Mouse (Mus musculus): Measurements from ENCODE around the gene Hsd3b7. TPM values are rescaled to one million over a fixed set of nuclear protein-coding genes. Genes with fewer than 3 reads are reported as not detected.

Hsd3b7 gene
- polyA plus RNA-seq, 1 experiment from 2014 or later: 25.2 TPM

- Histone ChIP-seq H3K9me3 (replicated peaks) (no peaks in the 10 kb centered on the region), H3K27me3 (no peaks in the 10 kb centered on the region), H3K4me1 (peaks cover 14% of the 10 kb centered on the region), H3K9ac (no peak overlapping the region), H3K27ac (replicated peaks) (no peak overlapping the region), H3K4me3 (replicated peaks) (no peak overlapping the region), H3K36me3 (peaks cover 57% of the 10 kb centered on the region), H3K4me2 (replicated peaks) (no peak overlapping the region)
- no peak for ATAC-seq (ENCODE audit: insufficient number of reproducible peaks, low FRiP score, low TSS enrichment, low read depth)
- WGBS: 92% methylated on average over 17 of the region's 17 CpGs
Observed at GRCm38 (mm10) chr7:127802313-127802712, 1.9 kb downstream of the Hsd3b7 start.

GRCm38 (mm10) chr7:127808821-127809220 is 8.4 kb downstream of the Hsd3b7 start:
- Histone ChIP-seq H3K4me2 (replicated peaks) (no peak overlapping the region), H3K36me3 (peaks cover 27% of the 10 kb centered on the region), H3K9ac (no peak overlapping the region), H3K4me1 (no peaks in the 10 kb centered on the region; the same call in 1 of the 2 replicates), H3K9me3 (replicated peaks) (no peaks in the 10 kb centered on the region), H3K27me3 (no peaks in the 10 kb centered on the region), H3K4me3 (replicated peaks) (no peak overlapping the region), H3K27ac (replicated peaks) (no peak overlapping the region)
- WGBS: 75% methylated on average over 5 of the region's 5 CpGs
- no peak for ATAC-seq (ENCODE audit: insufficient number of reproducible peaks, low FRiP score, low TSS enrichment, low read depth)

- no peak overlapping the region for H3K4me3 ChIP-seq (replicated peaks)
- no peak overlapping the region for H3K27ac ChIP-seq (replicated peaks)
- H3K36me3 ChIP-seq: peaks cover 24% of the 10 kb centered on the region
- H3K4me1 ChIP-seq: no peaks in the 10 kb centered on the region; the same call in 1 of the 2 replicates
- no peaks in the 10 kb centered on the region for H3K27me3 ChIP-seq
- no peaks in the 10 kb centered on the region for H3K9me3 ChIP-seq (replicated peaks)
- no peak for ATAC-seq (ENCODE audit: insufficient number of reproducible peaks, low FRiP score, low TSS enrichment, low read depth)
- no peak overlapping the region for H3K9ac ChIP-seq
- no peak overlapping the region for H3K4me2 ChIP-seq (replicated peaks)
- 90% methylated on average over 1 of the region's 1 CpGs for WGBS
Observed at GRCm38 (mm10) chr7:127809846-127810245, 9.4 kb downstream of the Hsd3b7 start.

- 80% methylated on average over 10 of the region's 10 CpGs for WGBS
- peaks cover 24% of the 10 kb centered on the region for H3K36me3 ChIP-seq
Observed at GRCm38 (mm10) chr7:127810650-127811049, 10.2 kb downstream of the Hsd3b7 start.

GRCm38 (mm10) chr7:127811240-127811639 is 10.8 kb downstream of the Hsd3b7 start:
- no peak overlapping the region for H3K9ac ChIP-seq
- peaks cover 8% of the 10 kb centered on the region; the same call in 1 of the 2 replicates for H3K4me1 ChIP-seq
- no peak overlapping the region for H3K4me3 ChIP-seq (replicated peaks)
- WGBS: 78% methylated on average over 4 of the region's 4 CpGs
- H3K27me3 ChIP-seq: no peaks in the 10 kb centered on the region
- peaks cover 24% of the 10 kb centered on the region for H3K36me3 ChIP-seq
- no peak overlapping the region for H3K27ac ChIP-seq (replicated peaks)
- no peaks in the 10 kb centered on the region for H3K9me3 ChIP-seq (replicated peaks)
- ATAC-seq (ENCODE audit: insufficient number of reproducible peaks, low FRiP score, low TSS enrichment, low read depth): no peak
- H3K4me2 ChIP-seq (replicated peaks): no peak overlapping the region

More at GRCm38 (mm10) chr7:127810650-127811049, 10.2 kb downstream of the Hsd3b7 start:
- Histone ChIP-seq H3K27me3 (no peaks in the 10 kb centered on the region), H3K4me1 (peaks cover 2% of the 10 kb centered on the region; the same call in 1 of the 2 replicates), H3K4me3 (replicated peaks) (no peak overlapping the region), H3K9ac (no peak overlapping the region), H3K4me2 (replicated peaks) (no peak overlapping the region), H3K27ac (replicated peaks) (no peak overlapping the region), H3K9me3 (replicated peaks) (no peaks in the 10 kb centered on the region)
- no peak for ATAC-seq (ENCODE audit: insufficient number of reproducible peaks, low FRiP score, low TSS enrichment, low read depth)

- no peak for ATAC-seq (ENCODE audit: insufficient number of reproducible peaks, low FRiP score, low TSS enrichment, low read depth)
- peaks cover 11% of the 10 kb centered on the region; the same call in 1 of the 2 replicates for H3K4me1 ChIP-seq
- H3K27me3 ChIP-seq: no peaks in the 10 kb centered on the region
- no peak overlapping the region for H3K9ac ChIP-seq
- H3K9me3 ChIP-seq (replicated peaks): no peaks in the 10 kb centered on the region
- peaks cover 24% of the 10 kb centered on the region for H3K36me3 ChIP-seq
- H3K4me3 ChIP-seq (replicated peaks): no peak overlapping the region
- no peak overlapping the region for H3K4me2 ChIP-seq (replicated peaks)
- H3K27ac ChIP-seq (replicated peaks): no peak overlapping the region
- WGBS: 80% methylated on average over 3 of the region's 3 CpGs
Observed at GRCm38 (mm10) chr7:127812292-127812691, 11.9 kb downstream of the Hsd3b7 start.

GRCm38 (mm10) chr7:127813821-127814220 is 13.4 kb downstream of the Hsd3b7 start:
- 75% methylated on average over 4 of the region's 4 CpGs for WGBS
- Histone ChIP-seq H3K4me1 (peaks cover 11% of the 10 kb centered on the region; the same call in 1 of the 2 replicates), H3K27ac (replicated peaks) (no peak overlapping the region), H3K27me3 (no peaks in the 10 kb centered on the region), H3K4me2 (replicated peaks) (no peak overlapping the region), H3K9me3 (replicated peaks) (no peaks in the 10 kb centered on the region), H3K4me3 (replicated peaks) (no peak overlapping the region), H3K9ac (no peak overlapping the region), H3K36me3 (peaks cover 18% of the 10 kb centered on the region)
- no peak for ATAC-seq (ENCODE audit: insufficient number of reproducible peaks, low FRiP score, low TSS enrichment, low read depth)

GRCm38 (mm10) chr7:127814241-127814921 is 14.0 kb downstream of the Hsd3b7 start:
- Histone ChIP-seq H3K27me3 (no peaks in the 10 kb centered on the region), H3K4me3 (replicated peaks) (no peak overlapping the region), H3K4me2 (replicated peaks) (no peak overlapping the region), H3K27ac (replicated peaks) (no peak overlapping the region), H3K9ac (no peak overlapping the region), H3K9me3 (replicated peaks) (no peaks in the 10 kb centered on the region), H3K36me3 (peaks cover 18% of the 10 kb centered on the region), H3K4me1 (peaks cover 11% of the 10 kb centered on the region; the same call in 1 of the 2 replicates)
- WGBS: 80% methylated on average over 19 of the region's 19 CpGs
- no peak for ATAC-seq (ENCODE audit: insufficient number of reproducible peaks, low FRiP score, low TSS enrichment, low read depth)

- Histone ChIP-seq H3K4me3 (replicated peaks) (no peak overlapping the region), H3K9me3 (replicated peaks) (no peaks in the 10 kb centered on the region), H3K27ac (replicated peaks) (no peak overlapping the region), H3K9ac (no peak overlapping the region), H3K36me3 (peaks cover 14% of the 10 kb centered on the region), H3K4me1 (peaks cover 11% of the 10 kb centered on the region; the same call in 1 of the 2 replicates), H3K27me3 (no peaks in the 10 kb centered on the region), H3K4me2 (replicated peaks) (no peak overlapping the region)
- ATAC-seq (ENCODE audit: insufficient number of reproducible peaks, low FRiP score, low TSS enrichment, low read depth): no peak
- WGBS: 92% methylated on average over 15 of the region's 15 CpGs
Observed at GRCm38 (mm10) chr7:127815116-127815665, 14.8 kb downstream of the Hsd3b7 start.

- Histone ChIP-seq H3K36me3 (peaks cover 7% of the 10 kb centered on the region), H3K9ac (no peak overlapping the region), H3K4me2 (replicated peaks) (no peak overlapping the region), H3K9me3 (replicated peaks) (no peaks in the 10 kb centered on the region), H3K4me1 (peaks cover 14% of the 10 kb centered on the region; the same call in 1 of the 2 replicates), H3K27ac (replicated peaks) (peak overlapping the region; percentile 45; the same call in 1 of the 2 replicates), H3K27me3 (no peaks in the 10 kb centered on the region), H3K4me3 (replicated peaks) (no peak overlapping the region)
- ATAC-seq (ENCODE audit: insufficient number of reproducible peaks, low FRiP score, low TSS enrichment, low read depth): peak; percentile 41; the same call in 1 of the 2 replicates
- 46% methylated on average over 15 of the region's 15 CpGs for WGBS
Observed at GRCm38 (mm10) chr7:127815954-127816821, 15.8 kb downstream of the Hsd3b7 start.

- WGBS: 83% methylated on average over 7 of the region's 7 CpGs
- ATAC-seq (ENCODE audit: insufficient number of reproducible peaks, low FRiP score, low TSS enrichment, low read depth): no peak
Observed at GRCm38 (mm10) chr7:127817053-127817452, 16.6 kb downstream of the Hsd3b7 start.

More at GRCm38 (mm10) chr7:127817053-127817452, 16.6 kb downstream of the Hsd3b7 start:
- Histone ChIP-seq H3K9me3 (replicated peaks) (no peaks in the 10 kb centered on the region), H3K4me1 (peaks cover 18% of the 10 kb centered on the region; the same call in 1 of the 2 replicates), H3K27me3 (no peaks in the 10 kb centered on the region), H3K4me3 (replicated peaks) (no peak overlapping the region), H3K4me2 (replicated peaks) (no peak overlapping the region), H3K27ac (replicated peaks) (no peak overlapping the region), H3K36me3 (peaks cover 7% of the 10 kb centered on the region), H3K9ac (no peak overlapping the region)

All from embryonic facial prominence, embryonic 15.5 days (tissue).